Mouse (Mus musculus): ENCODE data around the gene Abcc1. TPM values are rescaled to one million over a fixed set of nuclear protein-coding genes. Genes with fewer than 3 reads are reported as not detected.

Gene Abcc1
- polyA plus RNA-seq, 1 experiment: 16.3 TPM

GRCm38 (mm10) chr16:14429371-14429770, 68.0 kb downstream of the Abcc1 start:
- WGBS: 86% methylated on average over 6 of the region's 6 CpGs
- no peaks in the 10 kb centered on the region for H3K4me1 ChIP-seq (ENCODE audit: control insufficient read depth, insufficient read depth, low read length)
- peak in 1 of 2 experiments; percentile 3 for DNase-seq

GRCm38 (mm10) chr16:14432996-14433395, 71.6 kb downstream of the Abcc1 start:
- Histone ChIP-seq H3K27ac (ENCODE audit: insufficient read depth, low read length) (no peak overlapping the region), H3K4me3 (replicated peaks; ENCODE audit: insufficient read depth, low read depth, low read length) (no peak overlapping the region), H3K27me3 (ENCODE audit: control insufficient read depth, insufficient read depth, low read length) (no peaks in the 10 kb centered on the region), H3K4me1 (ENCODE audit: control insufficient read depth, insufficient read depth, low read length) (no peaks in the 10 kb centered on the region)
- WGBS: 87% methylated on average over 5 of the region's 5 CpGs
- TF ChIP-seq POLR2A (IDR thresholded peaks at IDR 0.05; ENCODE audit: borderline replicate concordance, insufficient read depth, low read length): no peak
- TF ChIP-seq CTCF (IDR thresholded peaks at IDR 0.05; ENCODE audit: borderline replicate concordance, insufficient read depth, low read depth, low read length): no peak
- DNase-seq: peak in 1 of 2 experiments; percentile 4

More at GRCm38 (mm10) chr16:14429371-14429770, 68.0 kb downstream of the Abcc1 start:
- H3K27me3 ChIP-seq (ENCODE audit: control insufficient read depth, insufficient read depth, low read length): no peaks in the 10 kb centered on the region
- no peak for TF ChIP-seq CTCF (IDR thresholded peaks at IDR 0.05; ENCODE audit: borderline replicate concordance, insufficient read depth, low read depth, low read length)
- no peak for TF ChIP-seq POLR2A (IDR thresholded peaks at IDR 0.05; ENCODE audit: borderline replicate concordance, insufficient read depth, low read length)
- no peak overlapping the region for H3K4me3 ChIP-seq (replicated peaks; ENCODE audit: insufficient read depth, low read depth, low read length)
- H3K27ac ChIP-seq (ENCODE audit: insufficient read depth, low read length): no peak overlapping the region

- Histone ChIP-seq H3K4me3 (replicated peaks; ENCODE audit: insufficient read depth, low read depth, low read length) (no peak overlapping the region), H3K27ac (ENCODE audit: insufficient read depth, low read length) (no peak overlapping the region), H3K4me1 (ENCODE audit: control insufficient read depth, insufficient read depth, low read length) (no peaks in the 10 kb centered on the region), H3K27me3 (ENCODE audit: control insufficient read depth, insufficient read depth, low read length) (no peaks in the 10 kb centered on the region)
- WGBS: 74% methylated on average over 1 of the region's 1 CpGs
- no peak for TF ChIP-seq CTCF (IDR thresholded peaks at IDR 0.05; ENCODE audit: borderline replicate concordance, insufficient read depth, low read depth, low read length)
- TF ChIP-seq POLR2A (IDR thresholded peaks at IDR 0.05; ENCODE audit: borderline replicate concordance, insufficient read depth, low read length): no peak
- DNase-seq: peak in 1 of 2 experiments; percentile 1
These were observed 74.2 kb downstream of the Abcc1 start for GRCm38 (mm10) chr16:14435526-14435925.

GRCm38 (mm10) chr16:14437446-14437982, 76.2 kb downstream of the Abcc1 start:
- no peak overlapping the region for H3K27ac ChIP-seq (ENCODE audit: insufficient read depth, low read length)
- TF ChIP-seq POLR2A (IDR thresholded peaks at IDR 0.05; ENCODE audit: borderline replicate concordance, insufficient read depth, low read length): no peak
- H3K27me3 ChIP-seq (ENCODE audit: control insufficient read depth, insufficient read depth, low read length): no peaks in the 10 kb centered on the region
- no peaks in the 10 kb centered on the region for H3K4me1 ChIP-seq (ENCODE audit: control insufficient read depth, insufficient read depth, low read length)
- H3K4me3 ChIP-seq (replicated peaks; ENCODE audit: insufficient read depth, low read depth, low read length): no peak overlapping the region
- DNase-seq: peak in 1 of 2 experiments; percentile 7
- 88% methylated on average over 8 of the region's 8 CpGs for WGBS

GRCm38 (mm10) chr16:14438561-14438960, 77.2 kb downstream of the Abcc1 start:
- DNase-seq: no peak
- Histone ChIP-seq H3K4me1 (ENCODE audit: control insufficient read depth, insufficient read depth, low read length) (no peaks in the 10 kb centered on the region), H3K4me3 (replicated peaks; ENCODE audit: insufficient read depth, low read depth, low read length) (no peak overlapping the region), H3K27me3 (ENCODE audit: control insufficient read depth, insufficient read depth, low read length) (no peaks in the 10 kb centered on the region), H3K27ac (ENCODE audit: insufficient read depth, low read length) (no peak overlapping the region)
- TF ChIP-seq POLR2A (IDR thresholded peaks at IDR 0.05; ENCODE audit: borderline replicate concordance, insufficient read depth, low read length): no peak
- TF ChIP-seq CTCF (IDR thresholded peaks at IDR 0.05; ENCODE audit: borderline replicate concordance, insufficient read depth, low read depth, low read length): no peak
- 80% methylated on average over 7 of the region's 7 CpGs for WGBS

- H3K27ac ChIP-seq (ENCODE audit: insufficient read depth, low read length): no peak overlapping the region
- WGBS: 95% methylated on average over 6 of the region's 6 CpGs
These were observed 77.7 kb downstream of the Abcc1 start for GRCm38 (mm10) chr16:14439081-14439480.

GRCm38 (mm10) chr16:14439801-14440614, 78.7 kb downstream of the Abcc1 start:
- H3K27ac ChIP-seq (ENCODE audit: insufficient read depth, low read length): no peak overlapping the region
- H3K27me3 ChIP-seq (ENCODE audit: control insufficient read depth, insufficient read depth, low read length): no peaks in the 10 kb centered on the region
- TF ChIP-seq POLR2A (IDR thresholded peaks at IDR 0.05; ENCODE audit: borderline replicate concordance, insufficient read depth, low read length): no peak
- TF ChIP-seq CTCF (IDR thresholded peaks at IDR 0.05; ENCODE audit: borderline replicate concordance, insufficient read depth, low read depth, low read length): no peak
- WGBS: 94% methylated on average over 2 of the region's 2 CpGs
- no peak overlapping the region for H3K4me3 ChIP-seq (replicated peaks; ENCODE audit: insufficient read depth, low read depth, low read length)
- peaks cover 5% of the 10 kb centered on the region for H3K4me1 ChIP-seq (ENCODE audit: control insufficient read depth, insufficient read depth, low read length)
- DNase-seq: peak in 1 of 2 experiments; percentile 3

More at GRCm38 (mm10) chr16:14439081-14439480, 77.7 kb downstream of the Abcc1 start:
- no peak for TF ChIP-seq POLR2A (IDR thresholded peaks at IDR 0.05; ENCODE audit: borderline replicate concordance, insufficient read depth, low read length)
- TF ChIP-seq CTCF (IDR thresholded peaks at IDR 0.05; ENCODE audit: borderline replicate concordance, insufficient read depth, low read depth, low read length): no peak
- H3K27me3 ChIP-seq (ENCODE audit: control insufficient read depth, insufficient read depth, low read length): no peaks in the 10 kb centered on the region
- H3K4me3 ChIP-seq (replicated peaks; ENCODE audit: insufficient read depth, low read depth, low read length): no peak overlapping the region
- DNase-seq: peak in 1 of 2 experiments; percentile 4
- H3K4me1 ChIP-seq (ENCODE audit: control insufficient read depth, insufficient read depth, low read length): no peaks in the 10 kb centered on the region

Data from cerebellum, adult 2 months (tissue).